Mouse (Mus musculus): ENCODE measurements around the gene Cebpb.
"Not testable (repeated sequence)": the region's sequence is repeated elsewhere in the genome, so short reads cannot be mapped to it uniquely, and the experiment has no call there.

Cebpb gene

DNA sequence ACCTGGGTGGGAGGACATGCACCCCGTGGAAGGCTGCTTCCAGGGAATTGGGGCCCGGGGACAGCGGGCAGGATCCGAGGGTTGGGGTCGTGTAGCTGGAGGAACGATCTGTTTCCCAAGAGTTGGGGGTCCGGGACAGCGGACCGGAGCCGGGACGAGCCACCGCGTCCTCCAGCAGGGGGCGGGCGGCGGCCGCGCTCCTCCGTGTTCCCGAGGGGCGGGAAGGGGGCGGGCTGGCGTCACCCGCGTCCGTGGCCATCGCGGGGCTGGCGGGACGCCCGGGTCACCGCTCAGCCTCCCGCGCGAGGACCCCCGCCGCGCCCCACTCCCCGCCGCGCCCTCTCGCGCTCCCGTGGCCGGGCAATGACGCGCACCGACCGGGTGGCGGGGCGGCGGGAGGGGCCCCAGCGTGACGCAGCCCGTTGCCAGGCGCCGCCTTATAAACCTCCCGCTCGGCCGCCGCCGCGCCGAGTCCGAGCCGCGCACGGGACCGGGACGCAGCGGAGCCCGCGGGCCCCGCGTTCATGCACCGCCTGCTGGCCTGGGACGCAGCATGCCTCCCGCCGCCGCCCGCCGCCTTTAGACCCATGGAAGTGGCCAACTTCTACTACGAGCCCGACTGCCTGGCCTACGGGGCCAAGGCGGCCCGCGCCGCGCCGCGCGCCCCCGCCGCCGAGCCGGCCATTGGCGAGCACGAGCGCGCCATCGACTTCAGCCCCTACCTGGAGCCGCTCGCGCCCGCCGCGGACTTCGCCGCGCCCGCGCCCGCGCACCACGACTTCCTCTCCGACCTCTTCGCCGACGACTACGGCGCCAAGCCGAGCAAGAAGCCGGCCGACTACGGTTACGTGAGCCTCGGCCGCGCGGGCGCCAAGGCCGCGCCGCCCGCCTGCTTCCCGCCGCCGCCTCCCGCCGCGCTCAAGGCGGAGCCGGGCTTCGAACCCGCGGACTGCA is at the start of gene Cebpb:
Gene Cebpb, plus strand, starts transcription at position 418 of the 954 bp plus-strand sequence.
- DNase-seq (ENCODE audit: extremely low spot score) = peak; percentile 74

DNA sequence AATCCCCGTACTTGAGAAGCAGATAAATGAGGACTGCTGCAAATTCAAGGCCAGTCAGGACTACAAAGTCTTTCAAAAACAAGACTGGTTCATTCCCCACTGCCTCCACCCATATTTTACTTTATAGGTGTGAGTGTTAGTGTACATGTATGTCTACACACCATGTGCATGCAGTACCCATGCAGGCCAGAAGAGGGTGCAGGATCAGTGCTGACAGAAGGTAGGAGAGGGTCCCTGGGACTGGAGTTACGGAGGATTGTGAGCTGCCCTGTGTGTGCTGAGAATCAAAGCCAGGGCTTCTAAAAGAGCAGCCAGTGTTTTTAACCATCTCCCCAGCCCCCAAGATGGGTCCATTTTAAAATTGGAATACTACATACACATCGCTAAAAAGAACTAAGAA is 48.4 kb upstream of the Cebpb start:
- no peak for DNase-seq (ENCODE audit: extremely low spot score)

DNA sequence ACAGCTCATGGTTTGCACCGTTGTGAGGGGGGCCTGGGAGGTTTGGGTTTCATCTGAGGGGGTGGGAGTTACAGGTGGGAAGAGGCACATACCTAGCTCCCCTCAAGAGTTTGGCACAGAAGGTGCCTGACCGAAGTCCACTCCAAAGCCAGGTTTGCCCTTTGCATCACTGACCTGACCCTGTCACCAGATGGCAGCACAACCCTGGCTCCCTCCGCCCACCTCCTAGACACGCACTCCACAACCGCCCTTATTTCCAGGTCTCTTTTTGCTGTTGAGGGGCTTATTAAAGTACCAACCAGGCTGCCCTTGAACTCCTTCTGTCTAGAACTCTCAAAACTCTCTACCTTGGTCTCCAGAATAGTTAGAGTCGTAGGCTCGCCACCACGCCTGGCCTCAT is 47.4 kb upstream of the Cebpb start:
- DNase-seq (ENCODE audit: extremely low spot score) = peak; percentile 49

DNA sequence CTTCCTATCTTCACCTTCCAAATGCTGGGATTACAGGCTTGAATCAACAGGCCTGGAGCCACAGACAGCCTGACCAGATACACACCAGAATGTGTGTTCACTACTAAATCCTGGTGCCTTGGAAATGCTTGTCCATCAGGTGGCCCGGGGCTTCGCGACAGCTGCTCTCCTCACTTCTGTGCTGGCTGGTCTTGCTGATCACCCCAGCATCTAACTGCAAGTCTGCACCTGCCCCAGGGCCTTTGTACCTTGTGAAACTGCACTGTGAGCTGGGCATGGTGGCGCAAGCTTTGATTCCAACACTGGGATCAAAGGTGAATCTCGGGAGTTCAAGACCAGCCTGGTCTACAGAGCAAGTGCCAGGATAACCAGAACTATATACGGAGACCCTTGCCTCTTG is 46.6 kb upstream of the Cebpb start:
- DNase-seq (ENCODE audit: extremely low spot score) = no peak

DNA sequence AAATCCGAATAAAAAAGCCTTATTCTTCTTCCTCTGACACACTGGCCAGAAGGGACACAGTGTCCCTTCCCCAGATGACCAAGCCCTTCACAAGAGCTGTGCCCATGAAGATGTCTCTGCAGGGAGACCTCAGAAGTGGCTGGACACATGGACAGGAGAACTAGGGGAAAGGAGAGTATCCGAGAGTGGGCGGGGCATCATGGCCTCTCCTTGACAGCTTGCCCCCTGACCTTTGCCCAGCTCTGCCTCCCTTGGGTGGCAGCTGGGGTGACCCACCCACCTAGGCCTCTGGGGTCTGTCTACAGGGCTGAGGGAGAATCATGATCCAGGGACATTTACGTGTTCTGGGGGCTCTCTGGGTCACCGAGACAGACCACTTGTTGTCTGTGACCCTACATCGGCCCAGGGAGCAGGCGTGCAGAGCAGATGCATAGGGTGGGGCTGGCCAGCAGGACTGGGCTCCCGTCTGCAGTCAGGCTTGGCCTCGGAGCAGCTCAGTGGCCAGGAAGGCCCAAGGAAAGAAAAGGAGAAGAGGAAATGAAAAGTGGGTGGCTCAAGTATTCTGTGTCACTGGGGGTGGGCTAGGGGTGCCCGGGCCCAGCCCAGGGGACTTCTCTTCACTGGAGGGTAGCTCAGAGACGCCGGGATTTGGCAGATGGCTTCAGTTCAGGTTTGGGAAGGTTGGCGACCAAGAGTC is 45.2 kb upstream of the Cebpb start:
- DNase-seq (ENCODE audit: extremely low spot score) = not testable (repeated sequence)

DNA sequence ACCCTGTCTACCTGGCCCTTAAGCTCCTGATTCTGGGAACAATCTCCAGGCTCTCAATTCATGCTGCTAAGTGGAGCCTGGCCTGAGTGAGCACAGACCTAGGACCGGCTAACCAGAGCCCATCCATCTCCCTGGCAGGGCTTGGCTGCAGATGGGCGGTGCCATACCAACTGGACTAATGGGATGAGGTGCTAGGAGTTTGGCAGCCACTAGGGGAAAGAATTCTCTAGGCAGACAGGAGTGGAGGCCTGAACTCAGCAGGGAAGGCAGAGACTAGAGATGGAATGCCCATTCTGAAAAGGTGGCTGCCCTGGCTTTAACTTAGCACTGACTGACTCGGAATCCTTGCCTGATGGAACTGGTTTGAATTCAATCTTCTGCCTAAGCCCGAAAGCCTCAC is 42.3 kb upstream of the Cebpb start:
- DNase-seq (ENCODE audit: extremely low spot score) = no peak

DNA sequence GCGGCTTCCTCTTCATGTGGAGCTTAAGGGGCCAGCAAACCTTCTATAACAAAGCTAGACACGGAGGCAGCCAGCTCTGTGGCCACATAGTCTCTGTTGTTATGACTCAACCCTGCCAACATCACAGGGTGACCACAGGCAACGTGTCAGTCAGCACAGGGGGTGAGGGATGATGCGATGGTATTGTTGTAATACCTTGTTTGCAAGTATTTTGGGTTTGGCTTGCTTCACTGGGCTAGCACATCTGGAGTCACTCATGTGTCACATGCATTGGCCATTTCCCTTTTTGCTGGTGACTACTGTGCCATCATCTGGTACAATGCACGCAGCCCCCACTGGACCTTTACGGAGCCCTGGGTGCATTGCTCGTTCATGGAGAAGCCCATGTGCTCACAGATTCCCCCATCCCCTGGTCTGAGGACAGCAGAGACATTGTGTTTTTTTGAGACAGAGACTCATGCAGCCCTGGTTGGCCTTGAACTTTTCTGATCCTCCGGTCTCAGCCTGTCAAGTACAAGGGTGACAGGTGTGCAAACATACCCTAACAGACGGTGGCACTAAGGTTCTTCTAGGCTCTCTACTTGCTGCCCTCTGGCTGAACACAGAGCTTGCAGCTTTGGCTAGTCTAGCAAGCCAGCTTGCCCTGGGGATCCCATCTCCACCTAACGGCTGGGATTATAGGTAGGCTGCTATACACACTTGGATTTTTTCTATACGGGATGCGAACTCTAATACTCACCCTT is 39.3 kb upstream of the Cebpb start:
- DNase-seq (ENCODE audit: extremely low spot score) = no peak

DNA sequence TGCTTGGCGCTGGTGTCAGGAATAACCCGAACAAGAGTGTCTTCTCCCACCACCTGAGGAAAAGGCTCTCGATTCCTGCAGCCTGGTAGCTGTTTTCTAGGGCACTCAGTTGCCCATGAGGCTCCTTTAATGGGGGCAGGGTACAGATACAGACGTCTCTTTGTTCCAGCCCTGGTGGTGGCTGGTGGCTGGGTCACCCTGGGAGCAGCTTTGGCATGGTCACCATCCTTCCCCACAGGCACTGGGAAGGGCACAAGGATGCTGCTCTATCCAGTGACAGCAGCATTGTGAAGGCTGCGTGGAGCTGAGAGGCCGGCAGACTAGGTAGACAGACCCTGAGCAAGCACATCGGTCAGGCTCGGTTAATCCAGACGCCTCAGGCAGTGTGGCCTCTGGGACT is 37.1 kb upstream of the Cebpb start:
- DNase-seq (ENCODE audit: extremely low spot score) = no peak

DNA sequence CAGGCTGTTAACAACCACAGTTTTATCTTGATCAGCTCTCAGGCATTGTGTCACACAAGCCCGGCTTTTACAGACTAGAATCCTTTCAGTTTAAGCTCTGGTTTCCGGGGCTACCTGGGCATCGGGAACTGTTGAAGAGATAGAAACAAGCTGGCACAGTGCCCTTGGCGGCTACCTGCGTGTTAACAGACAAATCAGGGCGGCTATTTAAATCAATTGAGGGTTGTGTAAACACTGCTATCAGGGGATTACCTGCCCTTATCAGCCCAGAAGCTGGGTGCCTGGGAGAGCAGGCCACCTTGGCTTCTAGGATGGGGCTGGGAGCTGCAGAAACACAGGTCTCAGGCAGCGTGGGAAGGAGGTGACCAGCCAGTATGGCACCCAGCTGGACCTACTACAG is 36.0 kb upstream of the Cebpb start:
- no peak for DNase-seq (ENCODE audit: extremely low spot score)

DNA sequence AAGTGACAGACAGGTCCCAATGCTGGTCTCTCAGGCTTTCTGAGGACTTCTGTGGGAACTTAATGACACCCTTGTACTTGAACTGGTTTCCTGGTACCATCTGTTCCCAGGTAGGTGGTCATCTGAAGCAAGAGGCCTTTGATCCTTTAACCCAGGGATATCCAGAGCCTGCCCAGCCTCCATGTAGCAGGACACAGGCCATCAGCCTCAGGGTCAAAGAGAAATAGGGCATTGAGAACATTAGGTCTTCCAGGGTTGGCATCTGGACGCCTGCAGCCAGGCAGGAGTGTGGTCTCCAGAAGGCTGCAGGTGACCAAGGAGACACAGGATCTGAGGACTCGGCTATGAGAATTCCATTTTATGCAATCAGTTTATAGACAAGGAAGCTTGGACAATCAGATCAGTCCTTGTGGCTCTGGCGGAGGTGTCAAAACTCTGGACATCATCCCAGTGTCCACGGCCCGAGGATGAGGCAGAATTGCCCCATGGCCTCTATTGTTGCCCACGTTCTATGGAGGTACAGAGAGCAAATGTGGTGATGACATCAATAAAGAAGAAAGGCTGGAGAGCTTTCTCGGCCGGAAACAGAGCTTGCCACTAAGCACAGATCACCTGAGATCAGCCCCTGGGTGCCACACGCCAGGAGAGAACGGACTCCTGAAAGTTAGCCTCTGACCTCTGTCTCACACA is 33.7 kb upstream of the Cebpb start:
- DNase-seq (ENCODE audit: extremely low spot score) = no peak

DNA sequence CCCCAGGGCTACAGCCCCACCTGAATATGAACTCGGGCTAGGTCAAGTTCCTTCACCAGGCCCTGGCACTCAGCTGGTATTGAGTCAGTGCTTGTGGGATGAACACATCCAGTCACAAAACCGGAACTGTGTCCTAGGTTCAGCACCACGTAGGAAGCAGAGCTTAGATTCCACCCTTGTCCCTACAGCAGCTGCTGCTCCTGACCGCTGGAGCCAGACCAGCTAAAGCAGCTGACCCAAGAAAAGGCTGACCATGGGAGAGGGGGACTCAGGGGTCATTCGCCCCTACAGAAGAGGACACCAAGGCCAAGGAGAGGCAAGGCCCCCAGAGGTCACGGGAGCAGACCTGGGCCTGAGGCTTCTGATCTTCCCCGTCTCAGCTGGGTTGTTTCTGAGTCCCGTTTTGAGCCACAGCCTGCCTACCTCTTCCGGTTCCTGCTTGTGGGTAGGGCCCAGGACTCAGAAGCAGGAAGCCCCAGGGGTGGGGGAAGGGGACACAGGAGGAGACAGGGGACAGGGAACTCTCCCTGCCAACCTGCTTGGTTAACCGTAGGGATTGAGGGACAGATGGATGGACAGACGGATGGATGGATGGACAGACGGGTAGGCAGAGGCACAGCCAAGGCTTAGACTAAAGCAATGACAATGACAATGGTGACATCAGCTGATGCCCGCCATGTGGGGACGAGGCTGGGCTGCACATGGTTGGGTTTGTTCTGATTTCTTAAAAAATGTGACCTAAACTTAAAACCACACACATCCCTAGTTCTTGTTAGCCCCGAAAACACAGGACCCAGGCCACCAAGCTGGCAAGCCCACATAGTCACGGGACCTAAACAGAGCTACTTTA is 31.9 kb upstream of the Cebpb start:
- DNase-seq (ENCODE audit: extremely low spot score) = no peak

DNA sequence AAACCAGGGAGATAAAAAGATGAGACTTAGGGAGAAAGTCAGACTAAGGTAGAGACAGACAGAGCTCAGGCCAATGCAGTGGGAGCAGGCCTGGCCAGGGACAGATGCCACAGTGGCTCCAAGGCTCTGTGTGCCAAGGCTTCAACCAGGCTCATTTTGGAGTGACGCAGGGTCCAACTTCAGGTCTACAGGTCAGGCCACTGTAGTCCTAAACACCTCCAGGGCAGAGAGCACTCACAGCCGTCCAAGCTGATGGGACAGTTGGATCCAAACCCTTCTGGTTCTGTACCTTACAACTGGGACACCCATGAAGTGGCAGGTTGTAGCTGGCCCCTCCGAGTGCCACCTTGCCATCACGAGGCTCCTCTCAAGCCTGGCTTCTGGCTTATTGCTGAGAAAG is 30.7 kb upstream of the Cebpb start:
- DNase-seq (ENCODE audit: extremely low spot score) = no peak

DNA sequence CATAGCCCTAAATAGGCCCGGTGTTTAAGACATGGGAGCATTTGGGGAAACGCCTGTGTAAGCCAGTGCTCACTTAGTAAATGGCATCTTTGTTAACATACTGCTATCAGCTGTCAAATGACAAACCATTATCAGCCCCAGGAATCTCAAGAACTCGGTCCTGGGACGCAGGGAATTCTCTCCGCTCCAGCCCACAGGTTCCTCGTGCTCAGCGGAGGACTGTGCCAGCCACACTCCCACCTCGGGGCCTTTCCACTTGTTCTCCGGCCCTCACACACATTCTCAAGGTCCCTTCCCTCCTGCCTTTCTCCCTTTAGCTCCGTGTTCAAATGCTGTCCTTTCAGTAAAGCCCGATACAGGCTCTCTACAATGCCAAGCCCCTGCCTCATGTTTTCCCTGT is 30.0 kb upstream of the Cebpb start:
- DNase-seq (ENCODE audit: extremely low spot score) = no peak

DNA sequence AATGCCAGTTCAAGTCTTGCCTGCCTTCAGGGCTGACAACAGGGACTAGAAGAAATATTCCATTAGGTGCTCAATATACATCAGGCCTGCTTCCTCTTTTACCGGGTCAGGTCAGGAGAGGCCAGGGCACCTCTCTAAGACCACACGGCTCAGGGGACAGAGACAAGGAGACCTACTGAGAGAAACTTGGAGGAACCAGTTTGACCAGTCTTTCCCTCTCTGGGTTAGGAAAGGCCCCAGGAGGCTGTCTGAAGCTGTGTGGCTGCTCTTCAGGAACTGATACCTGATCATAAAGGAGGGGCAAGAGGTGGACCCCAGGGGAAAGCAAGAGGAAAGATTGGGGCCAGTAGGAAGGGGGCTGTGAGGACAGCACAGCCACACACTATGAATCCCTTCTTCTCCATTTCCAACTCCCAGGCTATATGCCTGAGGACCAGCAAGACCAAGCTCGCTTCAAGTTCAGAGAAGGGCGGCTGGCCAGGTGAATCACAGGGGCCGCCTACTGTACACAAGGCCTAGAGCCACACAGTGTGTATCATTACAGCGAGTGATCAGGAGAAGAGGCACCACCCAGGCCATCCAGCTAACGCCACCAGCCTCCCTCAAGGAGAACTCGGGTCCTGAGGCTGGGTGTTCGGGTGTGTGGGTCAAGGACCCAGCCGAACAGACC is 29.4 kb upstream of the Cebpb start:
- no peak for DNase-seq (ENCODE audit: extremely low spot score)

DNA sequence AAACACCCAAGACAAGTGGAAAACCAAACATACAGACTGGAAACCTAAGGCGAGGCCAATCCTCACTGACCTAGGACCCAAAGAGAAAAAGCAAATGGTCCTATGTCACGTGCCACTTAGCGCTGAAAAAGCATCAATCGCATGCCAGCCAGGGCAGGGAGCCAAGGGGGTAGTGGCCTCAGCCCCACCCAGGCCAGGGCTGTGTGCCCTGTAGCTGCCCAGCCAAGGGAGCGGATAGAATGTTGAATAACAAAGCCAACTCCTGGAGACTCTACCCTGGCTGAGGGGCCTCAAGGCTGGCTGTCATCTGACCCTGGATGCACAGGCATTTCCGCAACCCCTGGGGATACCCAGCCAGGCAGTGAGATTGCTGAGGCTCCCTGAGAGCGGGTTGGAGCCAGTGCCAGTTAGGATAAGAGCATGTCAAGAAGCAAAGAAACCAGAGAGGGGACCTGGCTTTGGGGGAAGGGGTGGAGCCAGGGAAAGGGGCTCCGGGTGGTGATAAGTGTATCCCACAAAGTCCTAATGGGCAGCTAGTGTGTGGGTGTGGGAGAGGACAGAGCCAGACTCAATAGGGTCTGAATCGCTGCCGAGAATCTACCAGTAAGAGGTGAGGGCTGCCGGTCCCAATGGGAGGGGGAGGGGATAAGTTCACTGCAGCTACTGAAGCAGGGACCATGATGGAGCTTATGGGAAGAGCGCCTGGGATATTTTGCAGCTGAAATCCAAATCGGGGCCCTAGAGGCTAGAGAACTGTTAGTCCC is 28.7 kb upstream of the Cebpb start:
- DNase-seq (ENCODE audit: extremely low spot score) = peak; percentile 43

DNA sequence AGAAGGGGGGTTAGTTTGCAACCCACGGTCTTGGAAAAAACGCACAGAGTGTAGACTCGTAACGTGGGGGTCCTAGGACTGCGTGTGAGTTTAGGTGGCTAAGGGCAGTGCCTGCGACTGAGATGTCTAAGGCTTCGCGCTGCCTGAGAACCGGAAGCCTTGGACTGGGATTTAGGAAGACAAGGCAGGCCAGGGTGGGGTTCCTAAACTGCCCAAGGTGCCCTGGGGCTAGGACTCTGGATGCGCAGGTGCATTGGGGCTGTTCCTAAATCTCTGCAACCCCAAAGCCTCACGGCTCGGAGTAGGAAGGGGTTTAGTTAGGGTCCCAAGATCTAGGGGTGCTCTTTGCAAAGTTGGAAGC is 28.1 kb upstream of the Cebpb start:
- no peak for DNase-seq (ENCODE audit: extremely low spot score)

DNA sequence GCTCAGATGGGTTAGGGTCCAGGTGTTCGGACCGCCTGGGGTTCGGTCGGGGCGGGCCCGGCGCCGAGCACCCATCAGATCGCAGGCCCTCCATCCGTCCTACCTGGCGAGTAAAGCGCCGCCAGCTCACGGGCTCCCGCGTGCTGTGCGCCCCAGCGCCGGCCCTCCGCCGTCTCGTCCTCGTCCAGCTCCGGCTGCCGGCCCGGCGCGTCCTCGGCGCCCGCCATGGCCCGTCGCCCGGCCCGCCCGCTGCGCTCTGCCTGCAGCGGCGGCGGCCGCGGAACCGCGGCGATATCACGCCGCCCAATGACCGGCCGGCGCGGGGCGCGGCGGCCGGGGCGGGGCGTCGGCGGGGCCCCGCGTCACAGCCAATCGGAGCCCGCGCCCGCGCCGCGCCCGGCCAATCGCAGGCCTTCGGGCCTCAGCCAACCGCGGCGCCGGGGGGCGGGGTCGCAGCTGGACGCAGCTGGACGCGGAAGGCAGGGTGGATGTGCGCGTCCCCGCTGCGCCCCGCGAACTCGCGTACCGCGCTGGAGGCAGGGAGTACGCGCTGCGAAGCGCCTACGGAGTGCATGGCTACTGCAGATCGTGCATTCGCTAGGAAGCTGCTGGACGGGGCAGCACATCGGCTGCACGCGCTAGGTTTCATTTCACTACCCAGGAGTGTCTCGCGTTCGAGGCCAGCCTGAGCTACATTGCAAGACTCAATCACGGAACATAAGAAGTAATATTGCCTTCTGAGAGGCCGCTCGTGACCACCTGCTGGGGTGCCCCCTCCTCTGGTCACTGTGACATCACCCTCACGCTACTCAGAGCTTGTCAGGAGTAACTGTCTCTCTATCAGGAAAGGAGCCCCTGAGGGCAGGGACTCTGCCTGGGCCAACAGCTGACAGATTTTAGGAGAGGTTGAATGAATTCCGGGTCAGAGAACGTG is 27.2 kb upstream of the Cebpb start, which contains the start of gene Gm20431:
Gene Gm20431, minus strand, starts transcription at position 227 of the 934 bp plus-strand sequence.
- DNase-seq (ENCODE audit: extremely low spot score) = peak; percentile 89

DNA sequence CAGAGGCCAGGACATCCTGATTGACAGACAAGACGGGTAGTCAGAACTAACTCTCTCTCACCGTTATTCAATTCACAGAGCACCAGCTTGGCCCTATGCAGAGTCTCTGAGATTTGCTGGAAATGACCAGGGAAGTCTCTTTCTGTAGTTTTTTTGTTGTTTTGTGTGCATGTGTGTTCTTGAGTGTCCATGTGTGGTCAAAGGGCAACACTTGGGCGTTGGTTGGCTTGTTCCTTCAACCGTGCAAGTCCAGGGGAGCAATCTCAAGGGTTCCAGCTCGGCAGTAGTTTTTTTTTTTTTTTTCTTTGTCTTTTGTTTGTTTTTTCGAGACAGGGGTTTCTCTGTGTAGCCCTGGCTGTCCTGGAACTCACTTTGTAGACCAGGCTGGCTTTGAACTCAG is 26.0 kb upstream of the Cebpb start:
- DNase-seq (ENCODE audit: extremely low spot score) = no peak
